Mouse (Mus musculus) frontal cortex, postnatal 10 days (tissue): ENCODE results near the gene Armc6.
"Not testable (repeated sequence)": the region's sequence is repeated elsewhere in the genome, so short reads cannot be mapped to it uniquely, and the experiment has no call there.

Experiments used
- DNase-seq, 2 experiments: peaks; one replicate each; pipeline ENCODE4 v3.0.0; 2022; ENCODE audit warnings: low spot score in 2 of 2, mixed read lengths in 1 of 2

Gene Armc6

GRCm38 (mm10) chr8:70230837-70231236 lies 3.4 kb downstream of the Armc6 start:
- DNase-seq: no peak

- DNase-seq: no peak
Measured at GRCm38 (mm10) chr8:70227997-70228396, 6.3 kb downstream of the Armc6 start.

DNA sequence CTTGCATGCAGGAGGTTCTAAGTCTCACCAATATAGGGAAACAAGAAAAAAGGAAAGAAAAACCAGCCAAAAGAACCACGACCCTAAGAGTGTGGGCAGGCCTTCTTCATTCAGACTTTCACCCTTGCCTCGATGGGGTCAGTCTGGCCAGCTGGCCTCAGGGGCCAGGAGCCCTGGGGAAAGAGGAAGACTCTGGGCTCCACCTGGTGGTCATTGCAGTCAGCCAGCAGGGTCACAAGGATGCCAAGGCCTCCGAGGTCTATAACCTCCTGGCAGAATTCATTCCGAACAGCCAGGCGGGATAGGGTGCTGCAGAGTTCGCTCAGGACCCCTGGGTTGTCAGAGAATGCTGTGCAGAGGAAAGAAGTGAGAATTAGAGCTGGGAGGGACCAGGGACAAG lies 10.9 kb downstream of the Armc6 start:
- DNase-seq: no peak

DNA sequence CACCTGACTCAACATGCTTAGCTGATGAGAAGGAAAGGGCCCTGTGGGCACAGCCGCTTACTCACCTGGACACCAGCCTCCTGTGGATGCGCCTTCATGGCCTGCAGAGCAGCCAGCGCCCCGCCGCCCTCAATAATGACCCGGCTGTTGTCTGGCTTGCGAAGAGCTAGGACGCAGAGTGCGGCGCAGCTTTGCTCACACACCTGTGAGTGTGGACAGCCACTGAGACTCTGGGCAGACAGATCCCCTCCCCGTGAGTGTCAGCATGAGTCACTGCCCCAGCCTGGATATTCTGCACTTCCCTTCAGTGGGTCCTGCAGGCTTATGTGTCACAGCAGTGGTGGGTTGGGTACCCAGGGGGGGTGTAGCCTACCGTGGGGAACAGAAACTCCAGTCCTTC lies 12.2 kb downstream of the Armc6 start:
- DNase-seq: no peak

DNA sequence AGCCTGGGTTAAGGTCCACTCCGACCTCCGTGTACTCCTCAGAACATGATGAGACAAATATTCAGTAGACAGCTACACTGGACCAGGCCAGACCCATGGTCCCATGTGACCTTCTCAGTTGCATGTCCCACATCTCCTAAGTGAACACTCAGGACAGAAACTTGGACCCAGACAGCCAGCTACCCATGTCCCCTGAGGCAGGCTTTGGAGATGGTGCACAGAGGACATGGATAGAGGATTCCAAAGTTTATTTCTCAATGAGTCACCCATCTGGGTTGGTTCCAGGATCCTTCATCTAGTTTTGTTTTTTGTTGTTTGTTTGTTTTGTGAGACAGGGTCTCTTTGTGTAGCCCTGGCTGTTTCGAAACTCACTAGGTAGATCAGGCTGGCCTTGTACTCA lies 13.4 kb downstream of the Armc6 start:
- no peak for DNase-seq

DNA sequence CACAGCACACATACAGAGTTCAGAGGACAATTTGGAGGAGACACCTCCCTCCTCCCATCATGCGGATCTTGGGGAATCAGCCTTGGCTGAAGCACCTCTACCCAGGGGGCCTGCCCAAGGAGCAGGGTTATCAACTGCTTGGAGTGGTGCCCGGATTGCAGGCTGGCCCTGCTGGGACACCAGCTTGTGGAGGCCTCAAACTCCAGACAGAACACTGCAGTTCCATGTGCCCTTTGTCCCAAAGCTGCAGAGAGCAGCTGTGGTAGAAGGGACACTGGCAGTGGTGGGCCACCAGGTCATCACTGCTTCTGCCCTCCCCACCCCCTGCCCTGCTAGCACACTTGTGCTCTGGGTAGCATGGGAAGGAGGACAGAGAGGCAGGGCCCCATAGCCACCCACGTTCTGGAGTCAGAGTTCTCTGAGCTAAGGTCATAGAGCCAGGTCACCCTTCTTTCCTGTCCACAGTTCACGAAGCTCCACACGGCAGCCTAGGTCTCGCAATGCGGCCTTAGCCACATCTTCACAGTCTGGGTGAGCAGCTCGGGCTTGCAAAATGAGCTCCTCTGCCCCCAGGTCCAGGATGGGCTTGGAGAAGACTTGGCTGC lies 13.9 kb downstream of the Armc6 start:
- no peak for DNase-seq

DNA sequence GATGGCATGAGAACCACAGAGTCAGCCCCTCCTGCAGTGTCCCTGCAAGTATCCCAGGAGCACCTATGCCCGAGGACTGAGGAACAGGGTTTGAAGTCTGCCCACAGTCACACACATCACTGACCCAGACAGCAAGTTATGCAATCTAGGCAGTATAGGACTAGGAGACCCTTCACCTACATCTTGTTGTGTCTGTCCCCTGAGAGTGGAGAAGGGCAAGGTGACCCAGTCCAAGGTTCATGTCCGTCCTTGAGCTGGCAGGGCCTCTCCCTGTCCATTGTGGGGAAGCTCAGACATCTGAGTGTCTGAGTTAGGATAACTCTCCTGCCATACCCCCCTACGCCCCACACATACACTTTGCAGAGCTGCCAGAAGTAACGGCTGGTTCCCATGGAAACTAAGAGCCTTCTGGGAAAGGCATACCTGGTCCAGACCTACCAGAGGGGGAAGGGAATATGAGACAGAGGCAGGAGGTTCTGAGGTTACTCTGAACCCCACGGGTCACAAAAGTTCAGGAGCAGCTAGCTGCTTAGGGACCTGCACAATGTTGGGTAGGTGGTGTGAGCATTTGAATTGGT lies 15.1 kb downstream of the Armc6 start:
- DNase-seq: no peak

DNA sequence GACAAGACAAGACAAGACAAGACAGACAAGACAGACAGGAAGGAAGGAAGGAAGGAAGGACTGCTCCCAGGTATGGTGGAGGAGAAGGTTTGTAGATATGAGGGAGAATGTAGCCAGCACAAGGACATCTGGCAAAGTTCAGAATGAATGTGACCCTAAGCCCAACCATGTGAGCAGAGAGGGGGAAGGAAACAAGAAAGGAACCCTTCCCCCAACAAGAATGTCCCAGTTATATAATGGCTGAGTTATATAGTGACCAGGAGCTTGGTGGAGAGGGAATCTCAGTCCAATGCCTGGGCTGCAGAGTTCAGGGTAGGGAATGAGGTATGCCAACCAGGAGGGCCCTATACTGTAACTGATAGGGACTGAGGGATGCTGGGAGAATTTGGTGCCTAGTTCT lies 16.8 kb downstream of the Armc6 start:
- DNase-seq: no peak

- peak; percentile 70 to 78 for DNase-seq
Measured at GRCm38 (mm10) chr8:70216566-70216965, 17.7 kb downstream of the Armc6 start.

GRCm38 (mm10) chr8:70216161-70216560 lies 18.1 kb downstream of the Armc6 start:
- not testable (repeated sequence) for DNase-seq

DNA sequence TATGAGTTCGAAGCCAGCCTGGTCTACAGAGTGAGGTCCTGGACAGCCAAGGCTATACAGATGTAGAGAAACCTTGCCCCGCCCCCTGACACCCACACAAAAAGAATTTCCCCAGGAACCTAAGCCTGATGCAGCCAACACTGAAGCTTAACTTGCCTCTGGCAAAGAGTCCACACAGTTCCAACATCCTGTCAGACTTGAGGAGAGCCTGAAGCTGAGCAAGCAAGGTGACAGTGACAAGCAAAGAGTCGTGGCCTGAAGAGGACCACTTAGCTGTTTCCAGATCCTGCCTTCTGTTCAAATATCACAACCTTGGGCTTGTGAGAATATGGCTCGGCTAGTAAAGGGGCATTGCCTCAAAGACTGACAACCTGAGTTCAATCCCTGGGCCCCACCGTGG lies 19.2 kb downstream of the Armc6 start:
- no peak for DNase-seq

DNA sequence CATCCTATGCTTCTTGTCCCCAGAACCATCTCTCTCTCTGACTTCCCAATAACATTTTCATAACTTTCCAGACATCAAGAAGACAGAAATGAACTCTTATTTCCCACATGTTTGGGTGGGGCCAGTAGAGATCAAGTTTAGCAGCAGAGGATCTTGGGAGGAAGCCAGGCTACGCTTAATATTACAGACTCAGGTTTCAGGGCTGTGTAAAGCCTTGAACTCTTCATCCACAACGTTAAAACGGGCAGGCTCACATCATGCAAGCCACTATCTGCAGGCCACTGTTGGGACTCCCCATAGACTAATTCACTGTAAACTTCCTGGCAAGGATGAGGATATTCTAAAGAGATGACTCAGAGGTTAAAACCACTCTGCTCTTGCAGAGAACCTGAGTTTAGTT lies 19.9 kb downstream of the Armc6 start:
- no peak for DNase-seq

DNA sequence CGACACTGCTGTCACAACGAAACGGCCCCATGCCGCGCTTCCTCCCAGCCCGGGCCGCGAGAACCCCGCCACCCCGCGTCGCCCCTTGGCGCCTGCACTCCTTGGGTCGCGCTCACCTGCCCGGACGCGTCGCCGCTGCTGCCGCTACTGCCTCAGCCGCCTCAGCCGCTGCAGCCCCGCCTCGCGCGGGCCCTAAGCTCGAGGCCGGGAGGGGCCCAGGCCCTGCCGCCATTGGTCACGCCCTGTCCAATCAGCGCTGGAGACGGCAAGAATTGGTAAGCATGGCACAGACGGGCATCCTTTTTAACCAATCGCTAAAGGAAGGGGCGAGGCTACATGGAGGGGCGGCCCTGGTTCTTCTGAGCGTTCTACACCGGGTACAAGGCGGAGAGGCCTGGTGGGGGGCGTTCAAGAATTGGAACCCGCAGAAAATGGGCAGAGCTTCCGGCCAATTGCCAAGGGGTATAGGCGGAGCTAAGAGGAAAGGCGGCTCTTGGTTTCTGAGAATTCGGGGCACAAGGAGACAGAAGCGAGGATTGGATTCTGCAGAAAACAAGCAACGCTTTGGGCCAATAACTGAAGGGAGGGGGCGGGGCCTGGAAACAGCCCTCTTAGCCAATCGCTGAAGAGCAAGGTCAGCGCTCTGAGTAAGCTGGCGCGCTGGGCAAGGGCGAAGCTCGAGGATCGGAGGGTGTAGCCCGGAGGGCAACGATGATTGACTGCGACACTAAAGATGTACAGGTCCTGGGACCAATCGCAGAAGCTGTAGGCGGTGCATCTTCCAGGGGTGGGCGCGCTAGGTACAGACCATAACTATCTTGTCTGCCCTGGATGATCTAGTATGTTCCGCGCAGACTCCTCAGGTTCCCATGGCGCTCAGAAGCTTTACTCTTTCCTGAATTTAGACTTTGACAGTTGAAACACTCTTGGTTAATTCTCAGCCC lies 21.9 kb downstream of the Armc6 start, which contains the start of gene Slc25a42:
Gene Slc25a42, minus strand, starts transcription at position 194 of the 944 bp plus-strand sequence.
- DNase-seq: peak; percentile 98 to 99

DNA sequence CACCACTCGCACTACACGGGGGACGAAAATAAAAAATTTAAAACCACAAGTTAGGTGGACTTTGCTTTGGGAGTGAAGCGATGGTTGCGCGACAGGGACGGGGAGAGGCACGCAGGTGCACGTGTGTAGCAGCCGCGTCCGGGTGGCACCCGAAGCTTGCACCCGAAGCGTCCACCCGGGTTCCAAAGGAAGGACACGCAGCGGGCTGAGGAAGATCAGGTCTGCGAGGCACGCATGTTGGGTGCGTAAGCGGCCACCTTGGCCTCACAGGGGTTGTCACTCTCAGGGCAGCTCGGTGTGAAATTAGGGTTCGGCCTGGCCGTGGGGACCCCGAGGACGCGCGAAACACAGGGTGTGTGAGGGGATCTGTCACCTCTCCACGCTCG lies 22.5 kb downstream of the Armc6 start:
- peak in 1 of 2 experiments; percentile 53 for DNase-seq

DNA sequence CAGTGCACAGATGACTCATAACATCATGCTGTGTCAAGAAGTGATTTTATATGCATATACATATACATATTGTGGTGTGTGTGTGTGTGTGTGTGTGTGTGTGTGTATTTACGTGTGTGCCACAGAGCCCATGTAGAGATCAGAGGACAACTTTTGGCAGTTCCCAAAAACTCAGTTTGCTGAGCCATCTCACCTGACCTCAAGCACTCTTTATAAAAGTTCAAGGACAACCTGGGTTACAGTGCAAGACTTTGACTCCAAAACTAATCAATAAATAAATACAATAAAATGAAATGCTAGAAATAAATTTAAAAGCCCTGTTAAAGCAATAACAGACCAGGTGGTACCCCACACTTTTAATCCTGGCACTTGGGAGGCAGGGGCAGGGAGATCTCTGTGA lies 23.0 kb downstream of the Armc6 start:
- no peak for DNase-seq

DNA sequence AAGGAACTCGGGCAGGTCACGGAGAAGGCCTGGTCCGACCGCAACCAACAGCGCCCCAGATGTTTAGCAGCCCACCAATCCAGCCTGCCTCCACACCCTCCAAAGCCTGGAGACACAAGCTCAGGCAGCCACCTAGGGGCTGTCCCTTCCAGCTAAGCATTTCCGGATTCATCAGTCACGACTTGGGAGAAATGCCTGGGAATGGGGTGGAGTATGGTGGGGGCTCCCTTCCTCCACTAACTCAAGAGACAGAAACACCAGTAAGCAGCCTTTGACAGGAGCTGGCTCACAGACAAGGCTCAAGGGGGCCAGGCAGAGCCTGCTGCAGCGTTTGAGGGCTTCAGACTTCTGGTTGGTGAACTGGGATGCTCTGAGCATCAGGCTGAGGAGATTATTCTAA lies 23.7 kb downstream of the Armc6 start:
- peak in 1 of 2 experiments; percentile 50 for DNase-seq

- DNase-seq: no peak
Measured at GRCm38 (mm10) chr8:70208130-70208529, 26.1 kb downstream of the Armc6 start.

DNA sequence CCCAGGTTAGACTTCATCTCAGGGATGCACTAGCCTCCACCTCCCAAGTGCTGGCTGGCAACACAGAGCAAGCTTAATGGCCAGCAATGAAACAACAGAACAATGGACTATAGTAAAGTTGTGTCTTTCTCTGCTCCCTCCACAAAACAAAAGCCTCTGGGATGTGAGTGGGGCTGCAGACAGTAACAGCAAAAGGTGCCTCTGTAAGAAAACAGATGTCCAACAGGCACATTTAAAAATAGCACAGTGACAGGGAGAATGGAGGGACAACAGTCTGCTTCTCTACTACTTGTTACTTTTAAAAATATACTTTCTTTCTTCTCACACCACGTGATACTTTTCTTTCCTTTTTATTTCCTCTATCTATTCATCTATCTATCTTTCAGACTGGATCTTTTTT lies 29.5 kb downstream of the Armc6 start:
- DNase-seq: no peak

DNA sequence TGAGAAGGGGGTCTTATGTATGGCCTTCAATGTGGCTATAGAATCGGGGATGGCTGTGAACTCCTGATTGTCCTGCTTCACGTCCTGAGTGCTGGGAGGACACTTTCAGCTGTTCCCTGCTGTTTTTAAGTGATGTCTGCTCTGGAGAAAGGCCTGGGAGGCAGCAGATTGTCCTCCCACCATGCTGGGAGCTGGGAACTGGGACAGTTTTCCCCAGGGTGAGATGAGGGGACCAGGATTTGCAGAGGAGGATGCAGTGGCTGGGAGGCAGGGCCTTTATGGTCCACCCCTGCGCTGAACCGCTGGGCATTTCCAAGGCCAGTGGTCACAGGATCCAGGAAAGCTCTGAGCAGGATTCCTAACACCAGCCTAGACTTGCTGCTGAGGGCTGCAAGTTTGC lies 31.2 kb downstream of the Armc6 start:
- DNase-seq: no peak

- no peak for DNase-seq
Measured at GRCm38 (mm10) chr8:70201417-70201816, 32.8 kb downstream of the Armc6 start.

- no peak for DNase-seq
Measured at GRCm38 (mm10) chr8:70200098-70200681, 34.1 kb downstream of the Armc6 start.

DNA sequence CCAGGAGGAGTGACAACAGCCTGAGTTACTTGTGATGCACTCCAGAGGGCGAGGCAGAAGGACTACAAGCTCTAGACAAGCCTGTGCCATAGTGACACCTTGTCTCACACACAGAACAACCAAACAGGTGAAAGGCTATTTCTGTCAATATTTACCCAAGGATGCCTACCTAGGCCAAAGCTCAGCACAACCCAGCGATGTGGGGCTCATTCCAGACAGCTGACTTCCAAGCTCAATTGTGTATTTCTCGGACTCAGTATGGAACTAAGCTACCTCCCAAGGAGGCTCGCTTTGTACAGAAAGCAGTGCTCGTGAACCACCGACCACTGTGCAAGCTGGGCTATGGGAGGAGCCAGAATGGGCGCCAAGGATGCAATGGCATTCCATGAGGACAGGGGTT lies 36.7 kb downstream of the Armc6 start:
- no peak for DNase-seq
